Mouse (Mus musculus): ENCODE results near the gene Slit3.

Slit3 gene

DNA sequence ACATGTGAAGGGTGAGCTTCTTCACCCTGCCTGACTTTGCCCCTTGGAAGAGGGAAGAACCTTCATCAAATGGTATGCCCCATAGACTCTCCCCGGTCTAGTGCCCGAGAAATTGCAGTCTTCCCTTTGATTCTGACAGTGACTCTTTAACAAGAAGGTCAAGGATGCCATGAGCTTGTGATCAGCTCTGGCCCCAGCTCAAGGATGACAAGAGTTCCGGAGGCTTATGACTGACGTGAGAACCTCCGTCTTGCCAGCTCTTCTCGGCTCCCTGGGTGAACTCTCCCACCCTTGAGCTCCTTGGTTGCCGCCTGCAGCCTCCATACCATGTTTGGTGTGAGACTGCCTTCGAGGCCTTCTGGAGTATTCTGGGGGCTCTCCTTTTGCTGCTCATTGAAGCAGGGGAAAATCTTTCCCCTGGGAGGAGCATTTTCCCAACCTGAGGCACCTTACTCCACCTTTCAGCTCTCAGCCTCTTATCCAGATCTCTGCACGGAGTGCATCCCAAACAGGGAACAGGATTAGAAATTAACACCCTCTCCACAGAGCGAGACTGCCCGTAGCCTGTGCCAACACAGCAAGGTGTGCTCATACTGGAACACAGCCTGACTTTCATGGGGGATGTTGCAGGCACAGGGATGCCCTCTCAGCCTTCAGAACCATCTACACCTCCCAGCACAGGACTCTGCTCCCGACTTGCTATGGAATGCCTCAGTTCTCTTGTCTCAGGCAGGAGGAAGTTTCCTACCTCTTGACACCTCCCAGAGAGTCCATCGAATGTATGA, 224.9 kb downstream of the Slit3 start:
- no peak for DNase-seq (ENCODE audit: low read depth, low spot score)

DNA sequence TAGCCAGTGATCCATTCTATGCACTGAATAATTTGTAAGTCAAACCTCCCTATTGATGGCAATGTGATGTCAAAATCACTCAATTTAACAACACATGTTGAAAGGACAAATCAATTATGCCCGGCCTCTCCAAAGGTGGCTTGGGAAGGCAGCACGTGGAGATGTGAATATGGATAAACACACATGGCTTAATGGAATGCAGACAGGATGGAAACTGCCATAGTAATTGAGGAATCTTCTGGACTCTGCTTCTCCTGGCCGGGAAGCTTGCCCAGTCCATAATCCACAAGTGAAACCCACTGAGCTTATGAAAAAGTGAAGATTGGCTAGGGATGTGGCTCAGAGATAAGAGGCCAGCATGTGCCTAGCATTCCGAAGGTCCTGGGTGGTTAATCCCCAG, 227.1 kb downstream of the Slit3 start:
- no peak for DNase-seq (ENCODE audit: low read depth, low spot score)

DNA sequence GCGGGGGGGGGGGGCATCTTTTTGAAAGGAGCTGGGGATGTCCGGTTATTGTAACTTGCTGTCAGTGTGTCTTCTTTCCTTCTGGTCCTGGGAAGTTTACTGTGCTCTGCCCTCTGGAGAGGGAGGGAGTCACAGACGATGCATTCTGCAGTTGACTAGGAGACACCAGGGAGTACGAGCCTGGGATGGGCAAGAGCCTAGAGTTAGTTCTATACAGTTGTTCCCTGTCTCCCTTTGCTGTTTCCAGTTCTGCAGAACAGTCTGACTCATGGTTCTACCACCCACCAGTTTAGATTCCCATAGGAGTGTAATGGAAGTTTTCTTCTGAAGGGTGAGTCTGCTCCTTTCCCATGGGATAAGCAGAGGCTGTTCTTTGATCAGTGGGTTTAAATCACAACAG, 229.9 kb downstream of the Slit3 start:
- no peak for DNase-seq (ENCODE audit: low read depth, low spot score)

DNA sequence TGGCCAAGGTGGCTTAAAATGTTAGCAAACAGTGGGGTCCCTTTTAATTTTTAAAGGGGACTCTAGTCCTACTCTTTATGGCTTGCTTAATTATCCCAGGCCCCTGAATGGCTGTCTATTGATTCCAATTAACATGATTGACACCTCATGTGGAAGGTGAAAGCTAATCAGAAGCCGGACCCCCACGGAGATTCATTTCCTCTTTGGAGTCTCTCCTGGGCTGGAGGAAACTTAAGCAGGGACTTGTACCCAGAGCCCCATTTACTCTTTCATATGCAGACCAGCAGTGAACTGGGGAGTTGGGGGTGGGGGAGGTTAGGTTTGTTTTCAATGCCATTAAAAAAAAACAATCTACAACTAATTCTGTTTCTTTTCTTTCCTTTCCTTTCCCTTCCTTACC, 230.4 kb downstream of the Slit3 start:
- DNase-seq (ENCODE audit: low read depth, low spot score): no peak

DNA sequence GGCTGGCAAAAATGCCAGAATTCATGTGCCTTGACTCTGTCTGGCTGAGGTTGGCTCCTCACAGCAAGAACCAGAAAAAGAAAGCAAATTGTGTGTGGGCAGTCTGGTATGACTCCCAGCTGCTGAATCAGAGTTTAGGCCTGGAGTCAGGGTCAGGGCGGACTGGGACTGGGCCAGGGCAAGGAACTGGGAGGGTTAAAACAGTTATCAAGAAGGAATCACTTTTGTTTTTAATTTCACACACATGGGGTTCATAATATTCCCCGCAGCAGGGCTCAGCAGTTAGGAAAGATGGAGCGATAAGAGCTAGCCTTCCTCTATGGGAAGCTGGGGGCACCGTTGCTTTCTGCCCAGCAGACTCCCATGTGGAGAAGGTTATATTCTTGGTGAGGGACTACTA, 234.8 kb downstream of the Slit3 start:
- no peak for DNase-seq (ENCODE audit: low read depth, low spot score)

DNA sequence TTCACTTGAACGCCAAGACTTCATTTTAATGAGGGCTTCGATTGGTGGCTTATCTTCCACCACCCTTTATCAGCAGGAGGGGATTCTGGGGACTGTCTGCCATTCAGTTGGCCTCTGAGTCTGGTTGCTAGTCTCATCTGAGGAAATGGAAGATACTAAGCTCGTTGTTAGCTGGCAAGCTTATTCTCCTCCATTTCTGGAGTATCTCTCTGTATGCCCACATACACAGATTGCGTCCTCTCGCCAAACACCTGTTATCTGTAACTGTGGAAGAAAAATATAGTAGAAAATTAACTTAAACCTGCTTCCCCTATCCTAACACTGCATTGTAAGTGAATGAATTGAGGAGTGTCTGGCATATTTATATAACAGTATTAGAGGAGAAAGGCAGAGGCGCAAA, 240.0 kb downstream of the Slit3 start:
- DNase-seq (ENCODE audit: low read depth, low spot score): no peak

DNA sequence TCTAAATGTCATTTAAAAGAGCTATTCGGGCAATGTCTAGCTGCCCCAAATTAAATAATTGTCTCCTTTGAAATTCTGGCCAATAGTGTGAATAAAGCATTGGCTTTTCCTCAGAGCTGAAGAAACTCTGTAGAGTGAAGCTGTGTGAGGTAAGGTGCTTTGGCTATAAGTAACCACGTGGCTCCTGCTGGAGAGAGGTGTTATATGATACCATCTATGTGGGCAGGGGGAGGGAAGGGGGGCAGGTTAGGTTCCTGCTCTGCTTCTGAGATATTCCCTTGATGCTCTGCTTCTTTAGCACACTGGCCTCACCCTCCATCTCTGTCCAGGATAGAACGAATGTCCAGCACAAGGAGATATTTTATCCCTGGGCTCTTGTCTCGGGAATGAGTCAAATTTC, 242.0 kb downstream of the Slit3 start:
- no peak for DNase-seq (ENCODE audit: low read depth, low spot score)

DNA sequence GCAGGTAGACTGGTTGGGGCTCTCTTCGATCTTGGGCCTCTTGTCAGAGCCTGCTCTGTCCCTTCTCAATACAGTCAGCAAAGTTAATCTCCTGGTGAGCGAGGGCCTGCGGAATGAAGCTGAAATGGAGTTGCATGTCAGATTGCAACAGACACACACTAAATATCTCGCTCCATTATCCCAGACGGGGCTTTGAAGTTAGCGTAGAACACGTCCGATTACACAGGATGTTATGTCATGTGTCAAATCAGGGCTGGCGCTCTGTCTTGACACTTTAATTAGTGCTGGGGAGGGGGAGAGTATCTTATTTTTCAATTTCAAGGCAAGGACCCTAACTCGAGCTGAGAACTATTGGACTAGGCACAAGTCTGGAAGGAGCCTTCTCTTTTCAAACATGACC, 243.4 kb downstream of the Slit3 start:
- no peak for DNase-seq (ENCODE audit: low read depth, low spot score)

DNA sequence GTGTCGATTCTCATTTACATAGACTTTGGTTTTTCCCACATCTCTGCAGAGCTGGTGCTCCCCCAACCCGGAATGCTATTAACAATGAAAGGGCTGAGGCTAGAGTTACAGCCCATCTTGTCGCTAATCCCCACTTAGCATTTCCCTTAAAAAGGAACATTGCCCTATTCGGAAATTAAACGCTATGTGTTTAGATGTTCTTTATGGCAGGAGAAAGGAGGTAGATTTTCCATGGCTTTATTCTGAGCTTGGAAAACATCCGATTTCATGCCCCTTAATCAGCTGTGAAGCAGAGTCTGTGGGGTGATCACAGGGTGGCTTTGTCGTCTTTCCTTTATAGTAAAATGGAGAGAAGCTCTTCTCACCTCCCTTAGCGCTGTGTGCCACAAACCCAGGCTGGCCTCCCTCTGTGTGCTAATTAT, 244.5 kb downstream of the Slit3 start:
- DNase-seq (ENCODE audit: low read depth, low spot score): no peak

DNA sequence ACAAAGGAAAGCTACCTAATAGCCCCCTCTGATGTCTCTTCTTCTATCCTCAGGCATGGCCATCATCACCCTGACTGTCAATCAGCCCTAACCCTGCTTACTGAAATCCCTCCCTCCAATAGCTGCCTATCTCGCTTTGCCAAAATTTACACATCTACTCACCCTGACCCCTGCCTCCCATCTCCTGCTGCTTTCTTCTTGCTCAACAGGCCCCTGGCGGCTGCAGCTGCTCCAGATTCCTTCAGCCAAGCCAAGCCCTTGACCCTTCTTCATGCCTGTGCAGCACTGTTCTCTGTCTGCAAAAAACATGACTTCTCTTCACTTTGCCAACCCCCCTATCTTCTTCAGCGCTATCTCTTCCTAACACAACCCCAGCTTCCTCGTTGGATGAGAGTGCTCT, 245.6 kb downstream of the Slit3 start:
- DNase-seq (ENCODE audit: low read depth, low spot score): no peak

DNA sequence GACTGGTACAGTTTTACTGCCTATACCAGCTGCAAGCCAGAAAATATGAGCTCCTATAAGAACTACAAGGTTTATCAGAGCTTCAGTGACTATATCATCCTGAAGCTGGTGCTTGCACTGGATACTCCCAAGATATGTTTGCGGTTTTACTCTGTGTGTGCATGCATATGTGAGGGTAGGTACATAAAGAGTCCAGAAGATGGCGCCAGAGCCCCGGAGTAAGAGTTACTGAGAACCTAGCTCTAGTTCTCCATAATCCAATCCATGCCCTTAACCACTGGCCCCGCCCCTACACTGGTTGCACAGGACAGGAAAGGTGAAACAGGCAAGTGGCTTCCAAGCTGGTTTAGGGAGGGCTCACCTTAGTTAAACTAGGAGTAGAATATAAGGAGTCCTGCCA, 246.2 kb downstream of the Slit3 start:
- no peak for DNase-seq (ENCODE audit: low read depth, low spot score)

DNA sequence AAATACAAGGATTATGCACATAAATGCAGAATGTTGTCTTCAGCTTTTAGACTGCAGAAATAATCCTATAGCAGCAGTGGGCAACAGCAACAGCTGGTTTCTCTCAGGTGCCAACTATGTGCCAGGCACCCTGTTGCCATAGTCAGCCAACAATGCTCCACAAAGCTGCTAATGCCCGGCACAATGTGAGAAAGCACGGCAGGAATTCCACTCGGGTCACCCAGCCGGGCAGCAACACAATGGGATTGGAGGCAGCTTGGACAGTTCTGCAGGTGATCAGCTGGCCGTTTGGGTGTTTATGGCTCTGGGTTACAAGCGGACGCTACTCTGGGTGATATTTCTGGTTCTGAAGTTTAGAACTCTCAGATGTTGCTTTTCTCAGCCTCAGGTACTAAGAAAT, 248.9 kb downstream of the Slit3 start:
- no peak for DNase-seq (ENCODE audit: low read depth, low spot score)

DNA sequence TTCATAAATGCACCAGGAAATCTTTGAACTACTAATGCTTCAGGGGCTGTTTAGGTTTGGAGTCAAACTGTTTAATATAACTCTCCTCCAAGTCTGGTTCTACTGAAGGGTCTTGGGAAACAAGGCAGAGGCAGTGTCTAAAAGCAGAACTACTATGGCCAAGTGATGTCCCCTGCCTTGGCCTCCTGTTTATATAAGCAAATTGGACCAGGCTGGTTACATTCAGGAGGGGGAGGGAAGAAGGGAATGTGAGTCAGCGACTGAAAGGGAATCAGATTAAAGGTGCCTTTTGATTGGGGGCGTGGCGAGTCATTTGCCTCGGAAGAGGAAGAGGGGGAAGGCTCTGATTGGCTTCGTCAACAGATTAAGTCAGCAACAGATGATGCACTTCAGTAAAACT, 249.7 kb downstream of the Slit3 start:
- no peak for DNase-seq (ENCODE audit: low read depth, low spot score)

DNA sequence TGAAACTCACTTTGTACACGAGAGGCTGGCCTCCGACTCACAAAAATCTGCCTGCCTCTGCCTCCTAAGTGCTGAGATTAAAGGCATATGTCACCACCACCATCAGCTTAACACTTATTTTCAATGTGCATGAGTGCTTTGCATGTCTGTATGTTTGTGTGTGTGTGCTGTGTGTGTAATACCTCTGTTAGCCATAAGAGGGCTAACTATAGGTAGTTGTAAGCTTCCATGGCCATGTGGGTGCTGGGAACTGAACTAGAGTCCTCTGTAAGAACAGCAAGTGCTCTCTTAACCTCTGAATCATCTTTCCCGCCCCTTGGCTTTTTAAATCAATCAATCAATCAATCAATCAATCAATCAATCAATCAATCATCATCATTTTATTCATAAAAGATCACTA, 251.4 kb downstream of the Slit3 start:
- DNase-seq (ENCODE audit: low read depth, low spot score): no peak

DNA sequence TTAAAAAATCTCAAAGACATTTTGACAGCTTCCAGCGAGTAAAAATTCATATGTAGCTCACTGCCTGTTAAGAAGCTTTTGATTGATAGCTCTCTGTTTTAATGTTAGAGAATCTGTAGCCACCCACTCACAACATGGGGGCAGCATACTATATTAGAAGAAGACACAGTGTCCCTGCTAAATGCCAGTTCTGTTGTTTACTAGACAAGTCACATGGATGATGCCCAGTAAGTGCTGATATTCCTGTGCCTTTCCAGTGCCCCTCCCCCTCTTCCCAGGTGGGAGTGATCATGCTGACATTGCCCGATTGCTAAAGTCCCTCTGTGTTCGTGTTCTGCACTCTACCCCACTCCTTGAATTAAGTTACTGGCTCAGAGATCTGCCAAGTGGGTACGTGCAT, 254.0 kb downstream of the Slit3 start:
- DNase-seq (ENCODE audit: low read depth, low spot score): no peak

DNA sequence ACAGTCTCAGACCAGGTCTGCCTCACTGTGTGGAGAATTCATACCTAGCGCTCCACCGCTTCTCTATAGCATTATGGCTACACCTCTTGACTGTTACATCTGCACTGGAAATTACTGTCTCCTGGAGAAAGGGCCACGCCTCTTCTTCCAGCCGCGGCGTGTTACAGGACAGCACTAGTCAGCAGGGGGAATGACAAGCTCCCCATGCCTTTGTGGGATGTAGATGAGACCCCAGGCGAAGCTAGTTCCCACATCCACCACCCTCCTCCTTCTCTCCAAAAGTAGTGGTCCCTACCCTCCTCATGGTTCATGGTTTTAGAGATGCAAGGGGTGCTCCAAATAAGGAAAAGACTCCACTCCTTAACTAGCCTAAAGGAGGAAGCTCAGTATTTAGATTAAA, 257.8 kb downstream of the Slit3 start:
- DNase-seq (ENCODE audit: low read depth, low spot score): no peak

DNA sequence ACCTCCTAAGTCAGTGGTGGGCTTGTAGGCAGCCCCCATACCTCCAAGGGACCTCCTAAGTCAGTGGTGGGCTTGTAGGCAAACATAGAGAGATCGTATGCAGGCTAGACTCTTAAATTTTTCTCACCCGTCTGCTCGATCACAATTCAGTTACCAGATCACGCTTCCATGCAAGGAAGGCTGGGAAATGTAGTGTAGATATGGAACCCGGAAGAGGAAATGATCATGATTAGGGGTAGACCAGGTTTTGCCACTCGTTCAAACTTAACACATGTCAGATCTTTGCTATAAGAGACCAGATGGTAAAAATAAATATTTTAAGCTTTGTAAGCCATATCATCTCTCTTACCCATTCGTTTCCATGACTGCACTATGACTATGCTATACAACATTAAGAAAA, 258.4 kb downstream of the Slit3 start:
- DNase-seq (ENCODE audit: low read depth, low spot score): no peak

DNA sequence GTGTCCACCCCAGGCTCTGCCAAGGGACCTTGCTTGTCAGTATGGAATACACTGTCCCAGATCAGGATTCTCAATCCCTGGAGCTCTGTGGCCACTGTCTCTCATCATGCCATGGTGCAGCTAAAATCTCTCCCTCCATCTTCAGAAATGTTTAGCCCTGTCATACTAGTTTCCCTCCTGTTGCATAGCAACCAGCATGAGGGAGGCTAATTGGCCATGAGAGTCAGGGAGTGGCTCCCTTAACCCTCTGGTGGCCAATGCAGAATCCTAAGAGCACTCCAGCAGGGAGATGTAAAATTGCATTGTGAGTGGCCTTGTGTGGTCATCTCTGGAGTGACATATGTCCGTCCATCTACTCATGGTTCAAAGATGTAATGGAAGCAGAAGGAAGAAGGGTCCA, 259.7 kb downstream of the Slit3 start:
- DNase-seq (ENCODE audit: low read depth, low spot score): no peak

DNA sequence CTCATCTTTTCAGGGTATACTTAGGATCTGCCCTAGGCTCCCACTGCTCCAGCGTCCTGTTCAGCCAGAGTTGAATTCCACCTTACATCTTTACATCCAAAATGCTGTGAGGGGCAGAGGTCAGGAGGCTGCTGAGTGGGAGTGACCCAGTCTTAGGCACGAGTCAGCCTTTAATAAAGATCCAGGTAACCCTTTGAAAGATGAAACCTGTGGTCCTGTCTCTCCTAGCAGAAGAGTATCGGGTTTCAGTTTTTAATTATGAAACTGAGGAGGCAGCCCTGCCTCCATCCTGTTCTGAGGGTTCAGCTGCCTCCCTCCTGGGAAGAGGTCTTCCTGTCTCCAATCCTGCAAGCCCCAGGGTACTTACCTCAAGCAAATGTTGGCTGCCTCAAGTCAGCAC, 264.4 kb downstream of the Slit3 start:
- DNase-seq (ENCODE audit: low read depth, low spot score): no peak

DNA sequence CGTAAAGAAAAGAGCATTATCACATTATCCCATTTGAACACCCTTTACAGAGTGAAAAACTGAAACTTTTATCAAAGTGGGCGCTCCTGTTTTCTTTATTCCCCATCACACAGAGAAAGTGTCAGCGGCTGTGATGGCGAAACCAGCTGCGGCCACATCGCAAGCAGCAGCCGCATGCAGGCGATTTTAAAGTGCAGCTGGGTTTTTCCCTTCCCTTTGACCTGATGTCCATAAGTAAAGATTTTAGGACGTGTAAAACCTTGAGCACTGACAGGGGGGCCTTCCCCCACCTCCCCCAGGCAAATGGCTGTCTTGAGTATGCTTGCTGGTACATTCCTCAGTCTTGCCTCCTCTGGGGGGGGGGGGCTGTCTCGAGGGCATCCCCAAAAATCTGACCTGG, 266.8 kb downstream of the Slit3 start:
- no peak for DNase-seq (ENCODE audit: low read depth, low spot score)

DNA sequence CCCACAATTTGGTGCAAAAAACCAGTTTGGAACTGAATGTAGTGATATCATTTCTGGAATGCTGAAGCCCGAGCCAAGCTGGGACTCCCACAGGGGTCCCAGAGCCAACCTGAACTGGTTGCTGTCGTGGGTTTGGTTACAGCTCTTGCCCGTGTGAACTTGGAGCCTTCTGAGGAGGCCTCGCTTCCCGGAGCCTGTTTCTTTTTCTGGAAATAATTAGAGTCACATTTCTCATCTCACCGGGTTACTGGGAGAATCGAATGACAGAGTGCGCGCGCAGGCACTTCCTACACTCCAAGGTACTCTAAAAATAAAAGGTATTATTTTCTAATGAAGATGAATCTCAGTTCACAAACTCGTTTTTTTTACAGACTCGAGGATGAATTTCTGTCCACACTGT, 267.4 kb downstream of the Slit3 start:
- no peak for DNase-seq (ENCODE audit: low read depth, low spot score)

DNA sequence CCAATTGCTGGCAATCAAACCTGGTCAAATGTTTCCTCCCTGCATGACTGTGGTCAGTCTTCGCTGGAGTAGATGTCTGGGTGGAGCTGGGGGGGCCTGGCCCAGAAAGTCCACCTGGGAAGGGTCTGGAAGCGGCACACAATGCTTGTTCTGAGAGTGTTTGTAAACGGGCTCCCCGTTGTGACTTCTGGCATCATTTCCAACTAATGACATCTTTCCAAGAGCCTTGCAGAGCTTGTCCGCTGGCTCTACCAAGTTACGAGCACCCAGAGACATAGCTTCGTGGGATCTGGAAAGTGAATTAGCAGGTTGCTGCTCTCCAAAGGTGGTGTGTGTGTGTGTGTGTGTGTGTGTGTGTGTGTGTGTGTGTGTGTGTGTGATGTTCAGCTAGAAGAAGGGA, 268.3 kb downstream of the Slit3 start:
- DNase-seq (ENCODE audit: low read depth, low spot score): no peak

DNA sequence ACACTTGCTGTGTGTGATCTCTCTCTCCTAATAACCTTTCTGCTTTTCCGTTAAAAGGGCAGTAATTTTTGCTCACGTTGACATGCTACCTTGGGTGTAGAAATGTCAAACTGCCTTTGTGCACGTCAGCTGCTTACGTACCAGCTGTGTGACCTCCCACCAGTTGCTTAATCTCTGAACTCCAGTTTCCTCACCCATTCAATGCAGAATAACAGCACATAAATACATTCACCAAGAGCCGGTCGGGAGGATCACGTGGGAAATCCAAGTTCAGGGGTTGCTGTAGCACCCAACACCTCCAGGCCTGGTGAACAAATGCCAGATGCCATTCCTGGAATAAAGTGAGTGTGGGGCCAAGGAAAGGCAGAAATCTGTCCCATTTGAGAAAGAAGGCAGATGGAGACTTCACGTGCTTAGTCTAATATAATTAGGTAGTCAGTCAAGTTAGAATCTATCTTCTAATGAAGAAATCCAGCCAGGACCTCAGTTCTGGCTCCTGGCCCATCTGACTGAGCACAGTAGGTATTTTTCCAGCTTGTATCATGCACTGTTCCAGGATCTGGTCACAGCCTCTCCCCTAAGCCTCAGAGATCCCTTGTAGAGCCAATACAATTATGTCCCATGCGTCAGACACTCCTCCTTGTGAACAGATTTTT, 268.9 kb downstream of the Slit3 start:
- no peak for DNase-seq (ENCODE audit: low read depth, low spot score)

DNA sequence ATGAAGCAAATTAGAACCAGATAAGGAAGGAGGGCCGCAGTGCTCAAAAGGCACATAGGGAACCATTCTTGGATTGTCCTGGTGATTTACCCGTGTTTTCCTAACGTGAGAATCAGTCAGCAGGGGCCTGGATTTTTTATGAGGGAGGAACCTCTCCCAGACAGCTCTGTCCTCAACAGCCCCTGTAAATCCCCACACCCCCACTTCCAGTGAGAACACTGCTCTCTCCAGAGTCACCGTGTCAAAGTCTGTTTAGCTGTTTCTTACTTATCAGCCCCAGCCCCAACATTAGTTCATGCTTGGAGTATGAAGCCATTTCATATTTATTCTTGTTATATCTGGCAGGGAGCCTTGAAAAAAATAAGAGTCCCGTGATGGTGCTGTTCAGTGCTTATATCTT, 272.8 kb downstream of the Slit3 start:
- no peak for DNase-seq (ENCODE audit: low read depth, low spot score)

All from telencephalon, adult 2 months (tissue).